Mouse (Mus musculus): Measurements from ENCODE around the gene Srd5a2.
"Not testable (repeated sequence)": the region's sequence is repeated elsewhere in the genome, so short reads cannot be mapped to it uniquely, and the experiment has no call there.

The Srd5a2 gene

DNA sequence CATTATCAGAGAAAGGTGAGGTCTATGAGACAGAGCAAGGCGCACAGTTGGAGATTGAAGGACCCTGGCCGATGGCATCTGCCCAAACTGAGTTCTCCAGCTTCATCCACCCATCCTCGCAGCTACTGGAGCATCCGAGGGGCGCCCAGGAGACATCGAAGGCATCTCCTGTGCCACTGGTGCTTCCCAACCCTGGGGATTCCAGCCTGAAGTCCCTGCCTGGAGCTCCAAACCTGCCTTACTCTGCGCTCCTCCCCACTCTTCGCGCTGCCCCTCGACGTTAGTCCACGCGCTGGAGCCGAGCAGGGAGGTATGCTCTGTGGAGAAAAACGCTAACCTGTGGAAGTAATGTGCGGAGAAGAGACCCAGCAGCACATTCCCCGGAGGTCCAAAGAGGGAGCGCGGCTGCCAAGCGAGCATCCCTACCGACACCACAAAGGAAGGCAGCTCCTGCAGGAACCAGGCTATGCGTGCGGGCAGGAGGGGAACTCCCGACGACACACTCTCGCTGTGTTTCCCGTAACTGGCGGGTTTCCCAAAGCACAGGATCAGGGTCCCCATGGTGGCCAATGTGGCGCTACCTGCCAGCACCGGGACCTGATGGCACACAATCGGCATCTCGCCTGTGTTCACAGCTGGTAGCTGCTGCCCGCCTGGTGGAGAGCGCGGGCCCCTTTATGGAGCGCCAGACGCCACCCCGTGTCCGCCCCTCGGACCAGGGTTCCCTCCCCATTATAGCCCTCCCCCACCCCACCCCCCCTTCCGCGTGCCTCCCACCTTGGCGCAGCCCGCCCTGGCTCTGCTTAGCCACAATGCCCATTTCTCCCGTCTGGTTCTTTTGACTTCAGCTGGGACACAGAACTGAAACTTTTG, at the start of gene Srd5a2:
Srd5a2 (minus strand) TSS at position 707 of the 873 bp plus-strand sequence.
- DNase-seq: peak; percentile 18

- peak; percentile 72 for DNase-seq
Observed at GRCm38 (mm10) chr17:74088886-74089678, 41.4 kb upstream of the Srd5a2 start.

- no peak for DNase-seq
Observed at GRCm38 (mm10) chr17:74088016-74088415, 40.3 kb upstream of the Srd5a2 start.

DNA sequence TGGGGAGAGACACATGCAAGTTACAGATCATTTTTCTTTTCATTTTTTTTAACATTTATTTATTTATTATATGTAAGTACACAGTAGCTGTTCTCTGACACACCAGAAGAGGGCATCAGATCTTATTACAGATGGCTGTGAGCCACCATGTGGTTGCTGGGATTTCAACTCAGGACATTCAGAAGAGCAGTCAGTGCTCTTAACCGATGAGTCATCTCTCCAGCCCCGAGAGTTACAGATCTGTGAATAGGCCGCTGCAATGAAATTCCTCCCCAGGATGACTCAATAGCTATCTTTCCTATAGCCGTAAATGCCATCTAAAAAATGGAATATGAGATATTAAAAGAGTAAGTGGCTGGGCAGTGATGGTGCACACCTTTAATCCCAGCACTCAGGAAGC, 35.7 kb upstream of the Srd5a2 start:
- DNase-seq: no peak

GRCm38 (mm10) chr17:74080076-74080615, 32.4 kb upstream of the Srd5a2 start:
- peak; percentile 33 for DNase-seq

DNA sequence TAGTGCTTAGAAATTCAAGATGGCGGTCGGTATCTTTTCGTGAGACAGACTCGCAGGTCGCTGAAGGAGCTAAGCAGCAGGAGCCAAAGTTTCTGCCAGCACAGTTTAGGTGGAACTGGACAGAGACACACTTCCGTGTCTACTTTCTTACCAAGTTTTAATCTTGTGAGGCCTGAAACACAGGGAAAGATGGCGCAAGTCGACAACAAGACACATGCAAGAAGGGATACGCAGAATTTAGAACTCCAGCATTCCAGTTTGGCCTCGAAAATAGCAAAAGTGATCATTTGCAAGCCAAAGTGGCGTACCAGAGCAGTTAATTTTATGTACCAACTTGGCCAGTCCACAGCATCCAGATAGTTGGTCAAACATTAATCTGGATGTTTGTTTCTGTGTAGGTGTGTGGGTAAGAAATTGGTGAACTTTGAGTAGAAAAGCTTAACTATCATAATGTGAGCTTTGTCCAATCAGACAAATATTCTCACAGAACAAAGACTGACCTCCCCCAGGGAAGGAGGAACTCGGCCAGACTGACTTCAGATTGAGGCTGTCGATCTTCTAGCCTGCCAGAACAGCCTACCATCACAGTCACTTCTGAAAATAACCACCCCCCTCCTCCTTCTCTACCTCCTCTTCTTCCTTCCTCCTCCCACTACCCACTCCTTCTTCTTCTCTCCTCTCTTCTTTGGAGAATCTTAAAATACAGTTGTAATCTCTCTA, 31.2 kb upstream of the Srd5a2 start:
- peak; percentile 59 for DNase-seq

- DNase-seq: not testable (repeated sequence)
Observed at GRCm38 (mm10) chr17:74073067-74073466, 25.4 kb upstream of the Srd5a2 start.

GRCm38 (mm10) chr17:74062763-74063162, 15.0 kb upstream of the Srd5a2 start:
- not testable (repeated sequence) for DNase-seq

DNA sequence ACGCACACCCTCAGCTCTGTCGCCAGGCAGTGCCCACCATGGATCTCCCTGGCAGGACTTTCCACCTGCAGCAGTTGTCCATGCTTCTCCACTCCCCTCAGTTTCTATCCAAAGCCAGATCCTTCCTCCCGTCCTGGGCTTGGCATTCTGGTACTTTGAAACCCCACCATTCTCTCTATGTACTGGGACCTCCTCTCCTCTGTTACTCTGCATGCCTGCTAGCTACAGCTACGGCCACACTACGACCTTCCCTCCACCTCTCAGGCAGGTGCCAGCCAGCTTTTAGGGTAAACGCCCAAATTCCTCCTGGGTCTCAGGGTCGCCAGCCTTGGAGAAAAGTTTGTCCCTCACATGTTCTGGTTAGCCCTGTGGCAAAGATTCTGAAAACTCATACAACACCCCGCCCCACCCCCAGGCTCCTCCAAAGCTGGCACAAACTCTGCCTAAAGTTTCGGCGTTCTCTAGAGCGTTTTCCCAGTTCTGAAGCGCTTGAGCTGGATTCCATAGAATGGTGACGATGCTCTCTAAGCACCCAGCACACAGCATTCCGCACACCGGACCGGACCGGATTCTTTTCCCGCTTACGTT, 607 bp upstream of the Srd5a2 start:
- no peak for DNase-seq

DNA sequence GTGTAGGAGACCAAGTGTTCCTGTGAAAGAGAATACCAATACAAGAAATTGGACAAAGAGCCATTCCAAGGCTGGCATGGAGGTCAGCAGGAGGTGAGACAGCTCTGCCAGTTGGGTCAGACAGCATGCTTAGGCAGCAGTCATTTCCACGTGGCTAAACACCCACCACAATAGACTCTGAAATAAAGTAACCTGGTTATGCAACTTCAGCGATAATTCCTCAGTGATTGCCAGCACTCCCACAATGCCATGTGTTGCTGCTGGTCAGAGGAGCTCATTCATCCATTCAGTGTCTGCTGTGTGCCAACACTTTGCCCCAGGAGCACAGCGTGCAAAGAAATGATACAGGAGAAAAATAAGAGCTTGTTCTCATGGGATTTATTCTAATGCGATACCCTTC, 4.0 kb downstream of the Srd5a2 start:
- DNase-seq: peak; percentile 57

GRCm38 (mm10) chr17:74020526-74021203, 27.1 kb downstream of the Srd5a2 start:
- peak; percentile 90 for DNase-seq

DNA sequence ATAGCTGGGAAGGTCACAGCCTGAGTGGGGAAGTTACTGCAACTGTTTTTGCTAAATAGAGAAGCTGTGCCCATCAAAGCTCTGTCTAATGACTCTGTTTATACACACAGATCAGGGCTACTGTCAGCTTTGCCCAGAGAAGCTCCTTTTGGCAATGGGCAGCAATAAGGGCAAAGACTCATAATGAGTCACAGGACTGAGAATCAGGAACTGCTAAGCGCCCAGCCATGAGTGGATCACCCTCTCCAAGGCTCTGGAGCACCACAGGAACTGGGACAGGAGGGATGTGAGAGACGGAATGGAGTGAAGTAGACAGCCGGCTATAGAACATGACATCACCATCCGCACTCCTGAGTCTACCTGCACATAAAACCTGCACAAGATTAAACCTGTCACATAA, 29.4 kb downstream of the Srd5a2 start:
- no peak for DNase-seq

DNA sequence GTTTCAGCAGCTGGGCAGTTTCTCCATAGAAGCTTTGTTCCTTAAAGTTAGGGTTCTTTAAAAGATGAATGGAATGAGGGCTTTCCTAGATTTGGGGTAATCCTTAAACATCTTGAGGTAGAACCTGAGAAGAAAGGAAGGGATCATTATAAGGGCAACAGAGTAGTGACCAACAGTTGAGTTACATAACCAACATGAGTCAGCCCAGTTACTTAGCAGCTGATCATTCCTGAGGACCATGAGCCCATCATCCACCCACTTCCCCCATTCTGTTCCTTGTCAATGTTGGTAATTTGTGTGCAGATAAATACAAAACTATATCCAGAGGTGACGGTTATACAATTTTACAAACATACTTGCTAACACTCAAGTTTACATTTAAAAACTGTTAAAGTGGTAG, 30.1 kb downstream of the Srd5a2 start:
- DNase-seq: no peak

GRCm38 (mm10) chr17:74015128-74015527, 32.6 kb downstream of the Srd5a2 start:
- DNase-seq: no peak

DNA sequence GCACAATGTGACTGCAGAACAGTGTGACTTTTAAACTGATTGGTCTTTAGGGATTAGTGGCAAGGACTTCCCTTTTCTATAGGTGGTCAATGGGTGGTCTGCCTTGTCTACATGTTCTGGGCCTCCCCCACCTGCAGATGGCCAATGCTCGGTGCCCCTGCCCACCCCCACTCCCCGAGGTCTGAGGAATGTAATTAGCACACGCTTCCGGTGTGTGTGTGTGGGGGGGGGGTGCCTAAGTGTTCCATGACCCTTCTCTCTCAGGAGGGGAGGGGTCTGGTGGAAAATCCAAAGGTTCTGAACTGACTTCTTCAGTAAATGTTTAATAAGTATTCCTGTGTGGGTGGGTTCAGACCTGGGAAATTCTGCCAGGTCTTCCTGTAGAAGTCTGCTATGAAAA, 39.0 kb downstream of the Srd5a2 start:
- no peak for DNase-seq

GRCm38 (mm10) chr17:74007001-74007400, 40.7 kb downstream of the Srd5a2 start:
- no peak for DNase-seq

DNA sequence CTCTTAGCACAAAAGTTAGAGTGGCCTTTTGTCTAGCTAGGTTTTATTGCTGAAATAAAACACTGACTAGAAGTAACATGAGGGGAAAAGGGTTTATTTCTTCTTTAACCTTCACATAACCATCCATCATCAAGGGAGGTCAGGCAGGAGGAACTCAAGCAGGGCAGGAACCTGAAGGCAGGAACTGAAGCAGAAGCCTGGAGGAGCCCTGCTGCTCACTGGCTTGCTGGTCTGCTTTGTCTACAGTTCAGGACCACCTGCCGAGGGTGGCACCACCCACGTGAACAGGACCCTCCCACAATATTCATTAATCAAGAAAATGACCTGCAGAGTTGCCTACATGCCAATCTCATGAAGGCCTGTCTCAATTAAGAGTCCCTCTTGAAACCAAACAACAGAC, 45.3 kb downstream of the Srd5a2 start:
- DNase-seq: no peak

GRCm38 (mm10) chr17:73995907-73996645, 51.6 kb downstream of the Srd5a2 start:
- DNase-seq: no peak

- DNase-seq: no peak
Observed at GRCm38 (mm10) chr17:73991264-73991663, 56.5 kb downstream of the Srd5a2 start.

GRCm38 (mm10) chr17:73986571-73986970, 61.1 kb downstream of the Srd5a2 start:
- DNase-seq: no peak

- DNase-seq: peak; percentile 65
Observed at GRCm38 (mm10) chr17:73985936-73986335, 61.8 kb downstream of the Srd5a2 start.

All from kidney, adult 18-20 months (tissue).